ENCODE assay signal across 17 mouse cellular contexts in the genomic region with DNA sequence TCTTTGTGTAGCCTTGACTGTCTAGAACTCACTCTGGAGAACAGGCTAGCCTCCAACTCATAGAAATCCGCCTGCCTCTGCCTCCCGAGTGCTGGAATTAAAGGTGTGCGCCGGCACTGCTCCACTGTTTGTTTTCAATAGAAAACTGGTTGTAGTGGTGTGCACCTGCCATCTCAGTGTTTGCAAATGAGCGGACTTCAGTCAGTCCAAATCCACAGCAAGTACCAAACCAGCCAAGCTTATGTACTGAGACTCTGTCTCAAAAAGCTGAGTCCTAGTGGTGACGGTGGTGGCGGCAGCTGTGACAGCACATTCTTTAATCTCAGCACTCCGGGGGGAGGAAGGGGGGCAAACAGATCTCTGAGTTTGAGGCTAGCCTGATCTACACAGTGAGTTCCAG. TPM values are rescaled to one million over a fixed set of nuclear protein-coding genes. Genes with fewer than 3 reads are reported as not detected.
DNase-seq lines count a peak whose midpoint lies in the region; ATAC-seq lines count a peak whose summit lies in the region.
"Had no signal": no experiment of that assay in that cellular context is flagged by ENCODE, and none has a peak within 500 bp of the region (broad histone marks: within the 10 kb centered on the region; RNA-seq: fewer than 3 reads in every experiment).

No protein-coding gene starts in this region.

- H3K36me3 ChIP-seq in liver, embryonic 12.5 days, result peaks cover 77% of the 10 kb centered on the region
- peaks cover 38% of the 10 kb centered on the region for H3K36me3 ChIP-seq in liver, embryonic 11.5 days (ENCODE audit: control insufficient read depth, insufficient read depth, low read length)
- H3K36me3 ChIP-seq in liver, embryonic 15.5 days (replicated peaks), result peaks cover 51% of the 10 kb centered on the region
- peaks cover 49% of the 10 kb centered on the region for H3K36me3 ChIP-seq in forebrain, embryonic 12.5 days (replicated peaks)

- H3K4me2 ChIP-seq in liver, embryonic 12.5 days, result no peak overlapping the region
- H3K4me2 ChIP-seq in liver, embryonic 11.5 days, result no peak overlapping the region
- no peak overlapping the region for H3K4me2 ChIP-seq in liver, embryonic 15.5 days
- H3K4me2 ChIP-seq in forebrain, embryonic 12.5 days, result no peak overlapping the region
- H3K4me2 ChIP-seq: embryonic facial prominence, embryonic 12.5 days had no signal

- H3K9ac ChIP-seq in liver, embryonic 12.5 days, result no peak overlapping the region
- no peak overlapping the region for H3K9ac ChIP-seq in liver, embryonic 11.5 days (ENCODE audit: low read depth, low read length)
- no peak overlapping the region for H3K9ac ChIP-seq in liver, embryonic 15.5 days
- H3K9ac ChIP-seq in forebrain, embryonic 12.5 days, result no peak overlapping the region
- H3K9ac ChIP-seq: embryonic facial prominence, embryonic 12.5 days had no signal

- peaks cover 42% of the 10 kb centered on the region for H3K4me1 ChIP-seq in liver, embryonic 12.5 days
- peaks cover 21% of the 10 kb centered on the region for H3K4me1 ChIP-seq in liver, embryonic 11.5 days (replicated peaks; ENCODE audit: control insufficient read depth, insufficient read depth, low read length)
- peaks cover 37% of the 10 kb centered on the region for H3K4me1 ChIP-seq in liver, embryonic 15.5 days (replicated peaks)
- no peaks in the 10 kb centered on the region for H3K4me1 ChIP-seq in forebrain, embryonic 12.5 days
- H3K4me1 ChIP-seq: embryonic facial prominence, embryonic 10.5 days; embryonic facial prominence, embryonic 12.5 days had no signal

- no peaks in the 10 kb centered on the region for H3K9me3 ChIP-seq in liver, embryonic 12.5 days (replicated peaks)
- no peaks in the 10 kb centered on the region for H3K9me3 ChIP-seq in liver, embryonic 11.5 days (ENCODE audit: control insufficient read depth, low read length)
- no peaks in the 10 kb centered on the region for H3K9me3 ChIP-seq in liver, embryonic 15.5 days (replicated peaks)
- H3K9me3 ChIP-seq in forebrain, embryonic 12.5 days, result no peaks in the 10 kb centered on the region
- H3K9me3 ChIP-seq: embryonic facial prominence, embryonic 10.5 days; embryonic facial prominence, embryonic 12.5 days had no signal

- WGBS in liver, embryonic 12.5 days (ENCODE audit: insufficient replicate concordance), result 92% methylated on average over 8 of the region's 8 CpGs
- 95% methylated on average over 8 of the region's 8 CpGs for WGBS in liver, embryonic 11.5 days
- WGBS in liver, embryonic 15.5 days (ENCODE audit: insufficient replicate concordance), result 88% methylated on average over 8 of the region's 8 CpGs
- 92% methylated on average over 8 of the region's 8 CpGs for WGBS in forebrain, embryonic 12.5 days

- peak overlapping the region; percentile 13; the same call in 1 of the 2 replicates for H3K27ac ChIP-seq in liver, embryonic 12.5 days
- H3K27ac ChIP-seq in liver, embryonic 11.5 days (ENCODE audit: low read depth, low read length), result no peak overlapping the region
- H3K27ac ChIP-seq in liver, embryonic 15.5 days (replicated peaks), result 0 out of 2 replicates have a peak overlapping the region, but pooled peaks have one; percentile 6
- no peak overlapping the region for H3K27ac ChIP-seq in forebrain, embryonic 12.5 days
- H3K27ac ChIP-seq: embryonic facial prominence, embryonic 10.5 days; embryonic facial prominence, embryonic 12.5 days had no signal

- H3K27me3 ChIP-seq in liver, embryonic 12.5 days (replicated peaks), result no peaks in the 10 kb centered on the region
- H3K27me3 ChIP-seq in liver, embryonic 11.5 days (replicated peaks; ENCODE audit: control insufficient read depth, insufficient read depth, low read length), result no peaks in the 10 kb centered on the region
- no peaks in the 10 kb centered on the region for H3K27me3 ChIP-seq in liver, embryonic 15.5 days
- H3K27me3 ChIP-seq in forebrain, embryonic 12.5 days, result no peaks in the 10 kb centered on the region
- H3K27me3 ChIP-seq: embryonic facial prominence, embryonic 12.5 days had no signal

- DNase-seq in liver, embryonic 11.5 days (ENCODE audit: low spot score), result no peak
- peak; percentile 28 for DNase-seq in yolk sac, embryonic 10.5 days (ENCODE audit: low spot score)
- DNase-seq: adrenal gland, postnatal 10 days; adrenal gland, postnatal 25 days; cerebellum, adult 11 months; cerebellum, adult 18-20 months; cerebellum, adult 9-10 months; cerebellum, postnatal 10 days; cerebellum, postnatal 25 days had no signal

- ATAC-seq in liver, embryonic 12.5 days, result no peak
- ATAC-seq in liver, embryonic 11.5 days (replicated peaks; ENCODE audit: low FRiP score), result no peak
- no peak for ATAC-seq in liver, embryonic 15.5 days (ENCODE audit: insufficient read depth)
- ATAC-seq in forebrain, embryonic 12.5 days (ENCODE audit: low FRiP score), result no peak
- ATAC-seq: forebrain, embryonic 14.5 days; forebrain, embryonic 16.5 days had no signal

- no peak overlapping the region for H3K4me3 ChIP-seq in liver, embryonic 12.5 days
- H3K4me3 ChIP-seq in liver, embryonic 11.5 days (ENCODE audit: low read depth, low read length), result no peak overlapping the region
- H3K4me3 ChIP-seq in liver, embryonic 15.5 days (replicated peaks), result no peak overlapping the region
- no peak overlapping the region for H3K4me3 ChIP-seq in forebrain, embryonic 12.5 days (replicated peaks)
- H3K4me3 ChIP-seq: embryonic facial prominence, embryonic 10.5 days; embryonic facial prominence, embryonic 12.5 days had no signal

RNA-seq across cellular contexts. Expression of a gene that starts 9.7 kb away (rescaled TPM):
- 12.0 and 12.7 TPM in 2 replicates for polyA plus RNA-seq in liver, embryonic 12.5 days (2016; fragmentation: Nextera tagmentation; extraction: Ambion mirVana)
- 5.6 and 6.6 TPM in 2 replicates for polyA plus RNA-seq in liver, embryonic 11.5 days (2014; fragmentation: Nextera tagmentation; extraction: Ambion mirVana)
- 6.5 and 8.1 TPM in 2 replicates for polyA plus RNA-seq in liver, embryonic 15.5 days (2015; fragmentation: Nextera tagmentation; extraction: Ambion mirVana)
- polyA plus RNA-seq in forebrain, embryonic 12.5 days (2016; fragmentation: Nextera tagmentation; extraction: Ambion mirVana), result 15.4 and 25.3 TPM in 2 replicates

RNA-seq across cellular contexts. Expression of a gene that starts 16.4 kb away (rescaled TPM):
- 90.8 and 95.6 TPM in 2 replicates for polyA plus RNA-seq in liver, embryonic 12.5 days (2016; fragmentation: Nextera tagmentation; extraction: Ambion mirVana)
- 132 and 137 TPM in 2 replicates for polyA plus RNA-seq in liver, embryonic 11.5 days (2014; fragmentation: Nextera tagmentation; extraction: Ambion mirVana)
- 54.4 and 58.1 TPM in 2 replicates for polyA plus RNA-seq in liver, embryonic 15.5 days (2015; fragmentation: Nextera tagmentation; extraction: Ambion mirVana)
- polyA plus RNA-seq in forebrain, embryonic 12.5 days (2016; fragmentation: Nextera tagmentation; extraction: Ambion mirVana), result 112 and 114 TPM in 2 replicates

RNA-seq across cellular contexts. Expression of a gene that starts 21.9 kb away (rescaled TPM):
- 0.19 and 0.29 TPM in 2 replicates for polyA plus RNA-seq in liver, embryonic 12.5 days (2016; fragmentation: Nextera tagmentation; extraction: Ambion mirVana)
- 0.66 and 1.0 TPM in 2 replicates for polyA plus RNA-seq in liver, embryonic 11.5 days (2014; fragmentation: Nextera tagmentation; extraction: Ambion mirVana)
- polyA plus RNA-seq in liver, embryonic 15.5 days (2015; fragmentation: Nextera tagmentation; extraction: Ambion mirVana), result 0.03 and 0.12 TPM in 2 replicates
- 3.6 and 3.8 TPM in 2 replicates for polyA plus RNA-seq in forebrain, embryonic 12.5 days (2016; fragmentation: Nextera tagmentation; extraction: Ambion mirVana)

RNA-seq across cellular contexts. Expression of a gene that starts 37.3 kb away (rescaled TPM):
- polyA plus RNA-seq in liver, embryonic 12.5 days (2016; fragmentation: Nextera tagmentation; extraction: Ambion mirVana), result 25.7 and 26.1 TPM in 2 replicates
- polyA plus RNA-seq in liver, embryonic 11.5 days (2014; fragmentation: Nextera tagmentation; extraction: Ambion mirVana), result 12.9 and 18.0 TPM in 2 replicates
- 34.4 and 39.1 TPM in 2 replicates for polyA plus RNA-seq in liver, embryonic 15.5 days (2015; fragmentation: Nextera tagmentation; extraction: Ambion mirVana)
- 3.7 and 5.1 TPM in 2 replicates for polyA plus RNA-seq in forebrain, embryonic 12.5 days (2016; fragmentation: Nextera tagmentation; extraction: Ambion mirVana)

RNA-seq across cellular contexts. Expression of a gene that starts 56.5 kb away (rescaled TPM):
- polyA plus RNA-seq in liver, embryonic 12.5 days (2016; fragmentation: Nextera tagmentation; extraction: Ambion mirVana), result 0.08 and 0.12 TPM in 2 replicates
- polyA plus RNA-seq in liver, embryonic 11.5 days (2014; fragmentation: Nextera tagmentation; extraction: Ambion mirVana), result 0.16 TPM in 1 of 2 replicates, not detected in the other
- polyA plus RNA-seq in liver, embryonic 15.5 days (2015; fragmentation: Nextera tagmentation; extraction: Ambion mirVana), result 0.14 and 0.37 TPM in 2 replicates
- 0.27 and 0.35 TPM in 2 replicates for polyA plus RNA-seq in forebrain, embryonic 12.5 days (2016; fragmentation: Nextera tagmentation; extraction: Ambion mirVana)
- polyA plus RNA-seq: cortical plate, adult 2 months; forebrain, embryonic 14.5 days had no signal

Comparison
In these comparisons a context has a peak if more than half of its experiments do, and no peak if none do; other contexts are left out.
1. H3K27ac ChIP-seq: peak in liver, embryonic 12.5 days (single experiment) and liver, embryonic 15.5 days (single experiment); none in liver, embryonic 11.5 days (single experiment) and forebrain, embryonic 12.5 days (single experiment).